ENCODE assay signal across 9 mouse cellular contexts in the genomic region with DNA sequence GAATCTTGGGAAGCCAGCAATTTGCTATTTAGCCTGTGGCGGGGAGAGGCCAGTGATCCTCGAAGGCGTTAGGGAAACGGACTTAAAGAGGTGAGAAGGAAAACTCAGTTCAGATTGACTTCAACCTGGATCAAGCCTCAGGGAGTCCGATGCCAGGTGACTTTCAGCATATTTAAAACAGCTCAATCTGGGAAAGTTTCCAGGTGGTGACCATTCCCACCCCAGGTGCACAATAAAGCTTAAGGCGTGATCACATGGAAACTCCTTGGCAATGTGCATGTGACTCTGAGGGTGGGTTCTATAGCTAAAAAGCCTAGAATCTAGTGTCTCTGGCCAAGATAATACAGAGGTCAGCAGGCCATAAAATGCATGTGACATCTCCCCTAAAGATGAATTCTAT.
"Had no signal": no experiment of that assay in that cellular context is flagged by ENCODE, and none has a peak within 500 bp of the region (broad histone marks: within the 10 kb centered on the region; RNA-seq: fewer than 3 reads in every experiment).

No protein-coding gene starts in this region.

- H3K4me2 ChIP-seq: midbrain, embryonic 13.5 days; neural tube, embryonic 15.5 days had no signal

- H3K27ac ChIP-seq: liver, embryonic 14.5 days; midbrain, embryonic 13.5 days; stomach, postnatal 0 days had no signal

- DNase-seq: left cerebral cortex, postnatal 4 days; lung, adult 18-20 months; right cerebral cortex, adult 18-20 months; thymus, postnatal 4 days had no signal

- H3K9ac ChIP-seq: liver, embryonic 14.5 days; neural tube, embryonic 15.5 days had no signal

- ATAC-seq: midbrain, embryonic 13.5 days had no signal

- H3K9me3 ChIP-seq: midbrain, embryonic 13.5 days; neural tube, embryonic 15.5 days had no signal

- H3K27me3 ChIP-seq: midbrain, embryonic 13.5 days; neural tube, embryonic 15.5 days had no signal

- H3K4me3 ChIP-seq: midbrain, embryonic 13.5 days; myocyte; neural tube, embryonic 15.5 days had no signal

- H3K36me3 ChIP-seq: neural tube, embryonic 15.5 days had no signal
